Mouse (Mus musculus) C2C12 (cell line): ENCODE results near the gene Chchd3.

Experiments
- CTCF ChIP-seq: IDR thresholded peaks from one replicate; pipeline ENCODE4 v1.5.1; 2011; ENCODE audit not compliant: control insufficient read depth, insufficient read depth, insufficient read length
- MYOD1 ChIP-seq: IDR thresholded peaks from one replicate; pipeline ENCODE4 v1.6.1; 2011; ENCODE audit warnings: low read depth; ENCODE audit not compliant: control insufficient read depth, insufficient read length

GRCm38 (mm10) chr6:32890726-32891125 lies 169.3 kb downstream of the Chchd3 start:
- no peak for TF ChIP-seq CTCF
- no peak for TF ChIP-seq MYOD1
